Mouse (Mus musculus) heart, embryonic 11.5 days (tissue): ENCODE results near the gene Slc38a4. TPM values are rescaled to one million over a fixed set of nuclear protein-coding genes. Genes with fewer than 3 reads are reported as not detected.

ENCODE experiments used
- ATAC-seq: fragments of 200-750 bp; cut with Nextera tagmentation; replicated peaks from 2 replicates; pipeline ENCODE4 v1.8.0; 2017; ENCODE audit warnings: moderate library complexity; ENCODE audit not compliant: insufficient number of reproducible peaks, low FRiP score, low TSS enrichment
- H3K27ac ChIP-seq: fragments of 300-500 bp; sonication (generic); 2 replicates; pipeline ENCODE4 v1.5.1; 2014; ENCODE audit warnings: mild to moderate bottlenecking, low read depth, low read length
- H3K27me3 ChIP-seq: fragments of 300-500 bp; sonication (generic); 2 replicates; pipeline ENCODE4 v1.6.1; 2014; ENCODE audit warnings: mild to moderate bottlenecking, low read length, mixed read lengths; ENCODE audit not compliant: control insufficient read depth, insufficient read depth
- H3K36me3 ChIP-seq: fragments of 300-500 bp; sonication (generic); 2 replicates; pipeline ENCODE4 v1.6.1; 2014; ENCODE audit warnings: mild to moderate bottlenecking, low read length, moderate library complexity, mixed read lengths; ENCODE audit not compliant: control insufficient read depth, insufficient read depth
- H3K4me1 ChIP-seq: fragments of 300-500 bp; sonication (generic); 2 replicates; pipeline ENCODE4 v1.6.1; 2014; ENCODE audit warnings: low read length; ENCODE audit not compliant: control insufficient read depth, insufficient read depth
- H3K4me2 ChIP-seq: fragments of 300-500 bp; sonication (generic); 2 replicates; pipeline ENCODE4 v1.6.1; 2014; ENCODE audit warnings: mild to moderate bottlenecking, moderate library complexity
- H3K4me3 ChIP-seq: fragments of 300-500 bp; sonication (generic); 2 replicates; pipeline ENCODE4 v1.5.1; 2014; ENCODE audit warnings: low read depth, low read length
- H3K9ac ChIP-seq: fragments of 300-500 bp; sonication (generic); 2 replicates; pipeline ENCODE4 v1.6.1; 2014; ENCODE audit warnings: mild to moderate bottlenecking, low read depth, low read length, moderate library complexity
- H3K9me3 ChIP-seq: fragments of 300-500 bp; sonication (generic); replicated peaks from 2 replicates; pipeline ENCODE4 v1.6.1; 2016; ENCODE audit warnings: low read length; ENCODE audit not compliant: control insufficient read depth
- WGBS: fragments of 180-500 bp; shearing (Covaris S2); extraction: QIAGEN DNeasy Blood & Tissue Kit; methylation state at CpG from one replicate; pipeline ENCODE4 v1.1.7; 2014; ENCODE audit not compliant: insufficient replicate concordance; 5-methylcytosine and 5-hydroxymethylcytosine counted together
- polyA plus RNA-seq: library from polyadenylated mRNA; unstranded; fragments of >200 nt; fragmentation: Nextera tagmentation; extraction: Ambion mirVana; gene quantifications from 2 replicates; pipeline ENCODE4 v1.2.1, GENCODE M21; 2014

Slc38a4 gene
- polyA plus RNA-seq, 1 experiment from 2014 or later, result 177 TPM

- Histone ChIP-seq H3K9ac (peak overlapping the region; percentile 29; the same call in 1 of the 2 replicates), H3K4me1 (peaks cover 47% of the 10 kb centered on the region), H3K27ac (peak overlapping the region; percentile 86), H3K36me3 (no peaks in the 10 kb centered on the region), H3K4me3 (no peak overlapping the region), H3K4me2 (peak overlapping the region; percentile 14), H3K9me3 (no peaks in the 10 kb centered on the region), H3K27me3 (no peaks in the 10 kb centered on the region)
- ATAC-seq, result no peak
- 69% methylated on average over 12 of the region's 12 CpGs for WGBS
Observed at GRCm38 (mm10) chr15:97002752-97003151, 53.0 kb downstream of the Slc38a4 start.

- H3K27me3 ChIP-seq, result no peaks in the 10 kb centered on the region
- no peaks in the 10 kb centered on the region for H3K36me3 ChIP-seq
- 70% methylated on average over 7 of the region's 7 CpGs for WGBS
- H3K4me1 ChIP-seq, result peaks cover 47% of the 10 kb centered on the region
- no peaks in the 10 kb centered on the region for H3K9me3 ChIP-seq
- H3K4me2 ChIP-seq, result no peak overlapping the region; the same call in 1 of the 2 replicates
- ATAC-seq, result no peak
- H3K27ac ChIP-seq, result peak overlapping the region; percentile 89
- no peak overlapping the region for H3K4me3 ChIP-seq
- H3K9ac ChIP-seq, result peak overlapping the region; percentile 49; the same call in 1 of the 2 replicates
Observed at GRCm38 (mm10) chr15:97001886-97002285, 53.9 kb downstream of the Slc38a4 start.

- H3K27ac ChIP-seq, result peak overlapping the region; percentile 89
- 42% methylated on average over 12 of the region's 12 CpGs for WGBS
- no peaks in the 10 kb centered on the region for H3K36me3 ChIP-seq
- no peak for ATAC-seq
- H3K9ac ChIP-seq, result peak overlapping the region; percentile 49; the same call in 1 of the 2 replicates
- H3K27me3 ChIP-seq, result no peaks in the 10 kb centered on the region
- no peak overlapping the region for H3K4me3 ChIP-seq
- peaks cover 47% of the 10 kb centered on the region for H3K4me1 ChIP-seq
- H3K4me2 ChIP-seq, result no peak overlapping the region
- no peaks in the 10 kb centered on the region for H3K9me3 ChIP-seq
Observed at GRCm38 (mm10) chr15:97001416-97001815, 54.3 kb downstream of the Slc38a4 start.

- H3K9me3 ChIP-seq, result no peaks in the 10 kb centered on the region
- 18% methylated on average over 17 of the region's 17 CpGs for WGBS
- 0 out of 2 replicates have a peak overlapping the region, but pooled peaks have one; percentile 0 for H3K9ac ChIP-seq
- no peaks in the 10 kb centered on the region for H3K36me3 ChIP-seq
- ATAC-seq, result no peak
- H3K4me3 ChIP-seq, result no peak overlapping the region
- H3K27ac ChIP-seq, result peak overlapping the region; percentile 89
- peak overlapping the region; percentile 42 for H3K4me2 ChIP-seq
- H3K4me1 ChIP-seq, result peaks cover 44% of the 10 kb centered on the region
- H3K27me3 ChIP-seq, result no peaks in the 10 kb centered on the region
Observed at GRCm38 (mm10) chr15:97000319-97001251, 55.2 kb downstream of the Slc38a4 start.

GRCm38 (mm10) chr15:96999401-96999800, 56.4 kb downstream of the Slc38a4 start:
- H3K4me2 ChIP-seq, result no peak overlapping the region
- no peaks in the 10 kb centered on the region for H3K9me3 ChIP-seq
- 87% methylated on average over 12 of the region's 12 CpGs for WGBS
- no peak overlapping the region for H3K9ac ChIP-seq
- no peaks in the 10 kb centered on the region for H3K27me3 ChIP-seq
- no peak for ATAC-seq
- peaks cover 40% of the 10 kb centered on the region for H3K4me1 ChIP-seq
- no peak overlapping the region for H3K4me3 ChIP-seq
- no peak overlapping the region for H3K27ac ChIP-seq
- peaks cover 2% of the 10 kb centered on the region; the same call in 1 of the 2 replicates for H3K36me3 ChIP-seq

GRCm38 (mm10) chr15:96985618-96986017, 70.1 kb downstream of the Slc38a4 start:
- no peaks in the 10 kb centered on the region for H3K9me3 ChIP-seq
- no peaks in the 10 kb centered on the region for H3K36me3 ChIP-seq
- no peak overlapping the region for H3K4me3 ChIP-seq
- H3K4me1 ChIP-seq, result peaks cover 4% of the 10 kb centered on the region; the same call in 1 of the 2 replicates
- 69% methylated on average over 8 of the region's 8 CpGs for WGBS
- no peaks in the 10 kb centered on the region for H3K27me3 ChIP-seq
- no peak overlapping the region for H3K4me2 ChIP-seq
- H3K9ac ChIP-seq, result no peak overlapping the region
- H3K27ac ChIP-seq, result no peak overlapping the region
- ATAC-seq, result no peak

- no peaks in the 10 kb centered on the region for H3K36me3 ChIP-seq
- H3K4me1 ChIP-seq, result peaks cover 4% of the 10 kb centered on the region; the same call in 1 of the 2 replicates
- H3K4me3 ChIP-seq, result no peak overlapping the region
- H3K27me3 ChIP-seq, result no peaks in the 10 kb centered on the region
- WGBS, result 83% methylated on average over 13 of the region's 13 CpGs
- no peak overlapping the region for H3K27ac ChIP-seq
- no peak overlapping the region for H3K4me2 ChIP-seq
- no peak overlapping the region for H3K9ac ChIP-seq
- H3K9me3 ChIP-seq, result no peaks in the 10 kb centered on the region
- no peak for ATAC-seq
Observed at GRCm38 (mm10) chr15:96983581-96984330, 72.0 kb downstream of the Slc38a4 start.

- ATAC-seq, result no peak
- H3K9ac ChIP-seq, result no peak overlapping the region
- no peak overlapping the region for H3K4me2 ChIP-seq
- H3K27ac ChIP-seq, result no peak overlapping the region
- 73% methylated on average over 9 of the region's 9 CpGs for WGBS
- no peak overlapping the region for H3K4me3 ChIP-seq
- H3K4me1 ChIP-seq, result peaks cover 13% of the 10 kb centered on the region
- H3K9me3 ChIP-seq, result no peaks in the 10 kb centered on the region
- H3K36me3 ChIP-seq, result no peaks in the 10 kb centered on the region
- no peaks in the 10 kb centered on the region for H3K27me3 ChIP-seq
Observed at GRCm38 (mm10) chr15:96975125-96975524, 80.6 kb downstream of the Slc38a4 start.
